In genomic region chr5:43841144-43842010, GRCm38 (mm10) we compare ENCODE assay signal across 9 mouse cellular contexts. TPM values are rescaled to one million over a fixed set of nuclear protein-coding genes. Genes with fewer than 3 reads are reported as not detected.
DNase-seq lines count a peak whose midpoint lies in the region; ATAC-seq lines count a peak whose summit lies in the region.
"Had no signal": no experiment of that assay in that cellular context is flagged by ENCODE, and none has a peak within 500 bp of the region (broad histone marks: within the 10 kb centered on the region; RNA-seq: fewer than 3 reads in every experiment).

No protein-coding gene starts in this region.

- H3K36me3 ChIP-seq in stomach, embryonic 16.5 days (ENCODE audit: control insufficient read depth, insufficient read depth, low read length) = no peaks in the 10 kb centered on the region
- H3K36me3 ChIP-seq: embryonic facial prominence, embryonic 15.5 days had no signal

- H3K27ac ChIP-seq in stomach, embryonic 16.5 days (ENCODE audit: low read length) = no peak overlapping the region
- H3K27ac ChIP-seq: embryonic facial prominence, embryonic 15.5 days had no signal

- H3K9me3 ChIP-seq in stomach, embryonic 16.5 days (replicated peaks; ENCODE audit: control insufficient read depth, low read length) = peaks cover 2% of the 10 kb centered on the region; the same call in 1 of the 2 replicates
- H3K9me3 ChIP-seq: embryonic facial prominence, embryonic 15.5 days had no signal

- H3K4me3 ChIP-seq in stomach, embryonic 16.5 days (replicated peaks; ENCODE audit: low read length) = peak overlapping the region; percentile 25
- H3K4me3 ChIP-seq: embryonic facial prominence, embryonic 15.5 days had no signal

- WGBS in stomach, embryonic 16.5 days = 38% methylated on average over 11 of the region's 11 CpGs

- no peaks in the 10 kb centered on the region for H3K27me3 ChIP-seq in stomach, embryonic 16.5 days (ENCODE audit: control insufficient read depth, insufficient read depth, low read length)
- H3K27me3 ChIP-seq: embryonic facial prominence, embryonic 15.5 days had no signal

- ATAC-seq in granulocyte monocyte progenitor cell, adult 5-6 weeks (replicated peaks; ENCODE audit: poor library complexity, severe bottlenecking) = peak; percentile 83
- peak; percentile 89 for ATAC-seq in megakaryocyte progenitor cell, adult 5-6 weeks (replicated peaks; ENCODE audit: poor library complexity)
- ATAC-seq in stomach, embryonic 16.5 days (ENCODE audit: insufficient read depth, low FRiP score) = peak; percentile 44; the same call in 1 of the 2 replicates

- H3K4me1 ChIP-seq in stomach, embryonic 16.5 days (ENCODE audit: control insufficient read depth, insufficient read depth, low read length) = peaks cover 9% of the 10 kb centered on the region; the same call in 1 of the 2 replicates
- H3K4me1 ChIP-seq: embryonic facial prominence, embryonic 15.5 days had no signal

- DNase-seq in kidney, adult 9 months = peak; percentile 43
- DNase-seq in kidney, adult 18-20 months = no peak
- peak; percentile 59 for DNase-seq in ES-CJ7 (ENCODE audit: low read depth, low spot score)
- DNase-seq in cerebellum, adult 11-12 months = peak; percentile 19
- peak; percentile 14 to 69 for DNase-seq in layer of hippocampus, postnatal 14 days (ENCODE audit: low spot score in 2 of 2)

- peak overlapping the region; percentile 40 for H3K4me2 ChIP-seq in stomach, embryonic 16.5 days (ENCODE audit: low read depth, low read length)
- H3K4me2 ChIP-seq: embryonic facial prominence, embryonic 15.5 days had no signal

- H3K9ac ChIP-seq in stomach, embryonic 16.5 days (ENCODE audit: low read length) = peak overlapping the region; percentile 38; the same call in 1 of the 2 replicates
- H3K9ac ChIP-seq: embryonic facial prominence, embryonic 15.5 days had no signal

RNA-seq across cellular contexts. Expression of gene Fbxl5, which starts 19.9 kb away (rescaled TPM):
- 31.2 and 47.8 TPM in 2 replicates for total RNA-seq in granulocyte monocyte progenitor cell, adult 5-6 weeks (2014; fragmentation: Nextera tagmentation)
- 46.3 and 61.3 TPM in 2 replicates for total RNA-seq in granulocyte monocyte progenitor cell, adult 5-6 weeks (2017)
- total RNA-seq in layer of hippocampus, postnatal 14 days (2021) = 10 to 100 TPM; 76.8 to 85.7 TPM
- total RNA-seq in megakaryocyte progenitor cell, adult 5-6 weeks (2015) = 34.7 and 37.2 TPM in 2 replicates
- 35.6 and 47.4 TPM in 2 replicates for total RNA-seq in megakaryocyte progenitor cell, adult 5-6 weeks (2017)
- polyA plus RNA-seq in stomach, embryonic 16.5 days (2015; fragmentation: Nextera tagmentation; extraction: Ambion mirVana) = 58.7 and 62.1 TPM in 2 replicates

RNA-seq across cellular contexts. Expression of gene Bst1, which starts 22.7 kb away (rescaled TPM):
- total RNA-seq in granulocyte monocyte progenitor cell, adult 5-6 weeks (2014; fragmentation: Nextera tagmentation) = 1.8 TPM in 1 of 2 replicates, not detected in the other
- 0.46 and 1.0 TPM in 2 replicates for total RNA-seq in granulocyte monocyte progenitor cell, adult 5-6 weeks (2017)
- total RNA-seq in layer of hippocampus, postnatal 14 days (2021) = under 1 TPM; 0.17 to 0.28 TPM
- 0.37 and 1.1 TPM in 2 replicates for total RNA-seq in megakaryocyte progenitor cell, adult 5-6 weeks (2015)
- 1.9 and 2.8 TPM in 2 replicates for total RNA-seq in megakaryocyte progenitor cell, adult 5-6 weeks (2017)
- polyA plus RNA-seq in stomach, embryonic 16.5 days (2015; fragmentation: Nextera tagmentation; extraction: Ambion mirVana) = 3.0 and 5.1 TPM in 2 replicates

RNA-seq across cellular contexts. Expression of gene Cd38, which starts 27.0 kb away (rescaled TPM):
- not detected in 2 replicates for total RNA-seq in granulocyte monocyte progenitor cell, adult 5-6 weeks (2014; fragmentation: Nextera tagmentation)
- 0.26 TPM in 1 of 2 replicates, not detected in the other for total RNA-seq in granulocyte monocyte progenitor cell, adult 5-6 weeks (2017)
- total RNA-seq in layer of hippocampus, postnatal 14 days (2021) = 10 to 100 TPM; 13.2 to 14.4 TPM
- 0.22 TPM in 1 of 2 replicates, not detected in the other for total RNA-seq in megakaryocyte progenitor cell, adult 5-6 weeks (2015)
- 0.10 TPM in 1 of 2 replicates, not detected in the other for total RNA-seq in megakaryocyte progenitor cell, adult 5-6 weeks (2017)
- 14.2 and 14.3 TPM in 2 replicates for polyA plus RNA-seq in stomach, embryonic 16.5 days (2015; fragmentation: Nextera tagmentation; extraction: Ambion mirVana)

Comparison
In these comparisons a context has a peak if more than half of its experiments do, and no peak if none do; other contexts are left out.
1. RNA of gene Cd38, which starts 27.0 kb away (total RNA-seq): 13.2 to 14.4 TPM in layer of hippocampus, postnatal 14 days; 0.26 TPM in granulocyte monocyte progenitor cell, adult 5-6 weeks and 0.10 to 0.22 TPM in megakaryocyte progenitor cell, adult 5-6 weeks; every median in the first group is over 10 times any median in the second.
2. Peak in every context shown above with its lines, with median percentiles within 50 percentile points of each other: ATAC-seq.